Mouse (Mus musculus): Measurements from ENCODE around the gene Galnt9.

Gene Galnt9

GRCm38 (mm10) chr5:110638306-110639074 is 94.3 kb downstream of the Galnt9 start:
- no peak for DNase-seq

GRCm38 (mm10) chr5:110639459-110639858 is 95.3 kb downstream of the Galnt9 start:
- peak; percentile 79 for DNase-seq

GRCm38 (mm10) chr5:110646377-110646776 is 102.2 kb downstream of the Galnt9 start:
- DNase-seq, result no peak

DNA sequence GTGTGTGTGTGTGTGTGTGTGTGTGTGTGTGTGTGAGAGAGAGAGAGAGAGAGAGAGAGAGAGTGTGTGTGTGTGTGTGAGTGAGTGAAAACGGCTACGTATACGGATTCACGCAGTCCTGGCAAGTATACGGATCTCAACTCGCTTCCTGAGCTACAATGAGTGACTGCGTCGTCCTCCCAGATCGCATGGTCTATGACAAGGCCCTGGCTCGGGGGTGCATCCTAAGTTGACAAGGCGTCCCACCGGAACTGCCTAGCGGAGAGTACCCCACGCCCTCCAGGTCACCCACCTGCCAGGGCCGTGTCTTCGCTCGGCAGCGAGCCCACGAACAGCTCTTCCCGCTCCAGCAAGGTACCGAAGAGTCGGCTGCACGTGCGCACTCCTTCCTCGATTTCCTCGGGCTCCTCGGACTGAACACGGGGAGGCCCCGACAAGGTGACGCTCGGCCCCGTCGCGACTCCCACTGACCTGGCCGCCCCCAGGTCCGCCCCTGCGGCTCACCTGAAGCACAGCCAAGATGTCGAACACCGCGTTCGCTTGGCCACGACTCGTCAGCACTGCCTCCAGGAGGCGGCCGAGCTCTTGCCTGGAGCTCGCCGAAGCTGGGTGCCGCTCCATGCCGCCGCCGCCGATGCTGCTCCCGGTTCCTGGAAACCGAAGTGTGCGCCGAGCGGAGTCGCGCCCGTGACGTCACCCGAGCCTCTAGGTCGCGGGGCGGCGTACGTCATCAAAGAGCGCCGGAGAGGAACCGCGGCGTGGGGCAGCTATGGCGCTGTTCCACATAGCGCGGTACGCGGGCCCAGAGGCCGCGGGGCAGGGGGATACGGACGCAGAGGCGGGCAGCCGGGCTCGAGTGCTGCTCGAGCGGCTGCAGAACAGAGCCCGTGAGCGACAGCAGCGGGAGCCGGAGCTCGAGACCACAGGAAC is 108.8 kb downstream of the Galnt9 start, which contains the start of the genes Noc4l and Ddx51:
Noc4l (minus strand) TSS at position 699 of the 930 bp plus-strand sequence.
Ddx51 (plus strand) TSS at position 733 of the 930 bp plus-strand sequence.
- DNase-seq, result peak; percentile 97

DNA sequence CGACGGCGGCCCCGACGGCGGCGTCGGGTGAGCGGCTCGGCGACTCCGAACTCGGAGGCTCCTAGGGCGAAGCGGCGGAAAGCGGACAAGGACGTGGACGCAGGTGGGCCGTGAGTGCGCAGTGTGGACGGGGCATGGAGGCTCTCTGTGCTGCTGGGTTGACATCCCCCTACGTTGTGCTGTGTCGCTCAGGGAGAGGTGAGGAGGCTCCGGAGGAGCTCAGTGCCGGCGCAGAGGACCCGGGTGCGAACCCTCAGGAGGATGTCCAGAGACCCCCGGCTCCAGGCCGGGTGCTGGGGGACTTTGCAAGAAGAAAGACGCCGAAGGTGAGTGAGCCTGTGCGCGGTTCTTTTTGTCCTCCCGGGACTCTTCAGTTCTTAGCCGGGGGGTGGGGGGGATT is 109.5 kb downstream of the Galnt9 start:
- no peak for DNase-seq

DNA sequence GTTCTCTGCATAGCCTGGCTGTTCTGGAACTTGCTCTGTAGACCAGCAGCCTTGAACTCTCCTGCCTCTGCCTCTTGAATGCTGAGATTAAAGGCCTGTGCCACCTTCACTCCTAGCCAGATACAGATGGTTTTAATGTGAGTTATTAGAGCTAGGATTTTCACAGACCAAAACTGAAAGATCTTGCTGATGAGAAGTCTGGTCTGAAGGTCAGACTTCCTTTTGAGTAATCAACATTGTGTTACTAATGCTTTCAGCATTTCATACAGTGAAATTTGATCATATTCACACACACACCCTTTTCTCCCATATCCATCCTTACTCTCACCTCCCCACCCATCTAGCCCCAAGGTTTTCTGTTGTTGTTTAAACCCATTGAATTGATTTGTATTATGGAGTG is 115.5 kb downstream of the Galnt9 start:
- DNase-seq, result no peak

DNA sequence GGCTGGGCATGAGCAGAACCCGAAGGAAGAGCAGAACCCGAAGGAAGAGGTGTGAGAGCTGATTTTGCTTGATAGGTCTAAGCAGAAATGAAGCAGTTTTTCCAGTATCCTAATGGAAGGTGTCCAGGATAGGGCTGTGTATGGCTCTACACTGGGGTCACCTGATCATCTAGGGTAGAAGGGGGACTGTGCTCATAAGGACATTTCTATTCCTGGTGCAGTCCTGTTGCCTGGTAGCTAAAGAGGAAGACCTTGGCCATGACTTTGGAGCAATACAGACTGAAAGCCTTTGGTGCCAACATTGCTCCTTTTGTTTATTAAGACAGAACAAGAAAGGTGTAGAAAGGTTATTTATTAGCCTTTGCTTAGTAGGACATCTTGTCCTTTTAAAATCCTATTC is 119.9 kb downstream of the Galnt9 start:
- DNase-seq, result no peak

DNA sequence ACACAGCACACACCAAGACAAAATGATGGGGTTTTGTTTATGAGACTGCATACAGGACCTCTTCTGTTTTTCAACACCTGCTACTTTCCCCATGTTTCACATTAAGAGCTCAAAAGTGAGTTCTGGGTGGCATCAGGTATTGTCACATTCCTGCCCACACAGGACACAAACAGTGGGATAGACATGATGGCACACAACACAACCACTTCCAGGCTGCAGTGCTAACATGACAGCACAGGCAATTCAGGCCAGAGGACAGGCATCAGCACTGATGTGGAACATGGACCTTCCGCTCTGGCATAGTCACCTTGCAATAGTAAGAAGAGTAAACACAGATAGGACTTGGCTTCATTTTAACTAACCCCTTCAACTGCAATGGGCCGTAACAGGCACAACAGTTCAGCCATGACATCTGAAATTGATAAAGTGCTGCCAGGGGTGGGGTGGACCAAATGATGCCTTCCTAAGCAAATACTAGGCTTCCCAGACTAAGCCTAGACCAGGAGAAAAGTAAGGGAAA is 120.7 kb downstream of the Galnt9 start:
- DNase-seq, result no peak

DNA sequence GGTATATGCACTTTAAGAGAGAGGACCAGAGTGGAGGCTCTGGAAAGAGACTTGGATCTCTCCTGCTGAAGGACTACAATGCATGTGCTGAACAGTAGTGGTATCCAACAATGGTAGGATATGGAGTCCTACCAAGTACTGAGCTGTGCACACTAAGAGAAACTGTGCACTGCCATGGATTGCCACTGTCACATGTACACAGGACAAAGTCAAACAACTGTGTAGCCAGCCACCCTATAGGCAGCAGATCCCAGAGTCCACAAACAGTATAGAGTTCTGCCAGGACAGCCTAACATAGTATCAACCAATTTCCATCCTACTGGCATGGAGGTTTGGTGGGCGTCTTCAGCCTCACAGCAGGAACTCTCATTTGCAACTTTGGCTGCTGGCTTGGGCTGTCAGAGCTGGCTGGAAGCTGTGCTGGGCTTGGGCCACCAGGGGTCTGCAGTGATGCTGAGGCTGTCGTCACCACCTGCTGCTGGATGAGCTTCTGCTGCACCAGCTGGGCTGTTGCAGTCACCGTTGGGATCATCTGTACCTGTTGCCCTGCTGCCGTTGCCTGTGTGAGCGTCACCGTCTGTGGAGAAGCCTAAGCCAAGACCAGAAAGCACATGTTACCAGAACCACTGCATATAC is 121.4 kb downstream of the Galnt9 start:
- no peak for DNase-seq

Measured in thymus, postnatal 14 days (tissue).